Mouse (Mus musculus): Measurements from ENCODE around the gene Rprd1b.
A peak's percentile ranks its signal among the peaks of the same experiment; 100 is the strongest.

Gene Rprd1b

GRCm38 (mm10) chr2:158128461-158129130 is 100.3 kb downstream of the Rprd1b start:
- DNase-seq = no peak

DNA sequence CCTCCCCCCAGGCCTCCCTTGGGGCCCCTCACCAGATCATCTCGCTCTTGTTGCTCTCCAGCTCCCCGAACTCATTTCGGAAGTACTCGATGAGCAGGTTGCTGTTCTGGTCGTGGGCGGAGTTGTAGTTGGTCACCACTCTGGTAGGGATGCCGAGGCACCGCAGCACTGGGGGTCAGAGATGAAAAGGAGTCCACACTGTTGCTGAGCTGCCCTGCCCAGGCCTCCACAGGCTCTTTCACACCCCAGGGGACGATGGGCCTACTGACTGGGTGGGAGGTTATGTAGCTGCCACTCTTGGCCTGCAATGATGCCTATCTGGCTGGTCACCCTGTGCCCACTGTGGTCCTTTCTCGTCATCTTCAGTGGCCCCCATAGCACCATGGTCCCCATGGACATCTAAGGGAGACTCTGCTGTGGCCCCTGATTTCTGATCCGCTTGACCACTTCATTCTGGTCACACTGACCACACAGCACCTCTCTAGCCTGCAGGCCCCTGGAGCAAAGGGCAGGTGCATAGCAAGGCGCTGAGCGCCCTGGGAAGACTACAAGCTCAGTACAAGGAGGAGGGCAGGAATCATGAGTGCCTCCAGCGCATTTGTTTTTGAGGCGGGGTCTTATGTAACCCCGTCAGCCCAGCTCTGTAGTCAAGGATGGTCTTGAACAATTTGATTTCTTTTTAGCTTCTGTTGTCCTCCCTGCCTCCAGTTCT is 101.2 kb downstream of the Rprd1b start:
- DNase-seq = peak; percentile 57 to 65

DNA sequence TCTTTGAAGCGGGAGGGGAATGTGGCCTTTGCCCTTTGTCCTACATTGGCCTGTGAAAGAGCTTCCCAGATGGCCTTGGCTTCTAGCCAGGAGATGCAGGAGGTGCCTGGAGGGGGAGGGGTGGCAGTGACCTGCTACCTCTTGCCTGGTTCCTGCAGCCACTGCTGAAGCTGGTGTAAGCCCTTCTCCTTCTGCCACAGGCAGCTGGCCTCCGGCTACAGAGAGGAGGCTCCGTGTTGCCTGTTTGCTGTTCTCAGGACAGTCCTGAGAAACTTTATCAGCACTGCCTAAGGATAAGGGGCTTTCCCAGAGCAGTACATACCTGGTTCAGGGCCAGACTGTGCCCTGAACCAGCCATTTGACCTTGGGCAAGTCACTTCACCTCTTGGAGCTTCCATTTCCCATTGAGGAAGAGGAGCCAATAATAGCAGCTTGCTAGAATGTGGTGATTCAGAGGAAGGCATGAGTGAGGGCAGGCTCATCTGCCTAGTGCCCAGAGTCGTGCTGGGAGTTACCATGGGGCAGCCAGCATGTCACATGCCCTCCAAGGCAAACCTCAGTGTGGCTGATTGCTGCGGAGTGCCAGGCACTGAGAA is 102.2 kb downstream of the Rprd1b start:
- DNase-seq = peak; percentile 97 to 98

- DNase-seq = no peak
These were observed 103.0 kb downstream of the Rprd1b start for GRCm38 (mm10) chr2:158131197-158131835.

DNA sequence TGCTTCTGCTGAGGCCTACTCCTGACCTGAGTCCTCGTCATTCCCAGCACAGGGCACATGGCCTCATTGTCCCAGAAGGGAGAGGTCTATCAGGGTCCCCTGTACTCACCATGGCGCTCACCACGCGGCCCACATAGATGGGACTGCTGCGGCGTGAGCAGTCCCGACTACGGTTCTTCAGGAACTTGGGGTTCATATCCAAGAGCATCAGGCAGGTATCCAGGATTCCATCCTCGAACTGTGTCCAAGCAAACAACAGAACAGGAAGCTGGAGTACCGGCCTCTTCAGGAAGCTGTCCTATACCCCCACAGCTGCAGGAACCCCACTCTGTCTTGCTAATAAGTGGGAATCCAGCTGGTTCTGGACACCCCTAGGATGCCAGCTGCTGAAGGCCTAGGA is 104.0 kb downstream of the Rprd1b start:
- DNase-seq = no peak

DNA sequence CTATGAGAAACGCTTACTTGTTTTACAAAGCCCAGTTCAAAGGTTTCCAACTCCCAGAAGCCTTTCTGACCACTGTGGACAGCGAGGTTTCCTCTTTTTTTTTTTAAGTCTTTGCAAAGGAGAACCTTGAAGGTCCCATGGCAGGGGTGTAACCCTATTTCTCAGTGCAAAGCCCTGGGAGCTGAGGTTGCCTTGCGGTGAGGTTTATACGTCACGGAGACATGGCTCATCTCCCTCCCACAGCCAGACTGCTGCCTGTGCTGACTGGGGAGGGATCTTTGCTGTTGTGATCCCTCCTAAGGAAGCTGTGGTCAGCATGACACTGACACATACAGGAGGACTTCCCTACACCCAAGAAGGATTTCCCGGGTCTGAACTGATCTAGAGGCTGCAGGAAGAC is 104.8 kb downstream of the Rprd1b start:
- no peak for DNase-seq

DNA sequence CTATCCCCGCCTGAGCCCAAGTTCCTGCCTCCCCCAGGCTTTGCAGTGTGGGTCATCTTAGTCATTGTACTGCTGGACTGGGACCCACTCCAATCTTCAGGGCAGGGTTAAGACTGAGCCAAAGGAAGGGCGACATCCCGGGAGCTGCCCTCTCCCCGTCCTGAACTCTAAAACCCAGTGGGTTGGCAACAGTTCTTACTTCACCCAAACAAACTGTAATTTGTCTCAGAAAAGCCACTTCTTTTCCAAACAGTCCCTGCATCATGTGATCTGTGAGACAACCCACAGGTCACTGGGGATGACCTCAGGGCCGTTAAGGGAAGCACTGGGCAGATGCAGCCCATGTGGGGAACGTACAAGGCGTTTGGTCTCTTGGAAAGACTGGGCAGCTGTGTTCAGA is 107.9 kb downstream of the Rprd1b start:
- DNase-seq = peak; percentile 64 to 74

GRCm38 (mm10) chr2:158137771-158138170 is 109.5 kb downstream of the Rprd1b start:
- no peak for DNase-seq

- DNase-seq = no peak
These were observed 110.5 kb downstream of the Rprd1b start for GRCm38 (mm10) chr2:158138778-158139177.

- DNase-seq = no peak
These were observed 111.3 kb downstream of the Rprd1b start for GRCm38 (mm10) chr2:158139628-158140027.

DNA sequence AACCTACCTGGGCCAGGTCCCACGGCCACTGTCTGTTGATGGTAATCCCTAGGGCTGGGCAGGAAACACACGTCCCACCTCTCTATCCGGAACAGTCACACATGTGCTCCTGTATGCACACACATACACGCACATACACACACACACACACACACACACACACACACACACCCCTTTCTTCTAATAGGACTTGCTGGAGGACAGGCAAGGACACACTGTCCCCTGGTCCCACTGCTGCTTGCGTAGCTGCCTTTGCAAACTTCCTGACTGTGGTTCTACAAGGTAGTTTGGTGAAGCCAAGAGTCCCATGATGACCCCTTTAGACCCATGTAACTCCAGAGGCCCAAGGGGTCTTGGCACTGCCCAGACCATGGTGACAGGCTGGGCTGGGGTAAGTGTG is 112.4 kb downstream of the Rprd1b start:
- no peak for DNase-seq

GRCm38 (mm10) chr2:158141271-158141670 is 113.0 kb downstream of the Rprd1b start:
- DNase-seq = no peak

DNA sequence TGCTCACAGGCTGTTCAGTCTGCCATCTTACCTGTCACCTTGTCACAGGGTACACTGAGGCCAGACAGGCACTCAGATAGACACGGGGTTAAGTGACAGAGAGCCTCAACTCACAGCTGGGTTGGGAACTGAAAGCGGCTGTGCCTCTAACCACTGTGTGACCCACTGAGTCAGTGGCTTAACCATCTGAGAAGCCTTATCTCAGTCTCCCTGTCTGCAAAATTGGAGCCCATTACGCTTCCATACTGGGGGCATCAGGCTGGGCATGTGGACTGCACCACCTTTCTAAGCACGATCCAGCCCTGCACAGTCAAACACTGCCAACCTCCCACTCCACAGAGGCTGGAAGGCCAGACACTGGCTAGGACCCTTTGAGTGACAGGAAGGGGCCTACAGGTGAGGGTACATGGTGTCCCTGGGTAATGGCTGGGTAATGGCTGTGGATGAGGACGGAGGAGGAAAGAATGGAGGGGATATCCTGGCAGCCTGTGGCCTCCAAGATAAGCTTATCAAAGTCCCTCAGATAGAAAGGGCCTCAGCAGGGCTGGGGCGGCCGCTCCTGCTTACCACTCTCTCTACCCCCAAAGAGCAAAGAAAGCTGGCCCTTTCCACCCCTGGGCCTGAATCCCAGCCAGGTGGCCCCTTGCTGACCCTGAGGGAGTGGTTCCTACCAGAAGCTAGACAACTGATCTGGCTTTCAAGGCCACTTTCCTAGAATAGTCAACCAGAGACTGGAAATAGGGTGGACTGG is 113.6 kb downstream of the Rprd1b start:
- DNase-seq = peak in 1 of 2 experiments; percentile 46

GRCm38 (mm10) chr2:158142981-158143380 is 114.7 kb downstream of the Rprd1b start:
- DNase-seq = no peak

DNA sequence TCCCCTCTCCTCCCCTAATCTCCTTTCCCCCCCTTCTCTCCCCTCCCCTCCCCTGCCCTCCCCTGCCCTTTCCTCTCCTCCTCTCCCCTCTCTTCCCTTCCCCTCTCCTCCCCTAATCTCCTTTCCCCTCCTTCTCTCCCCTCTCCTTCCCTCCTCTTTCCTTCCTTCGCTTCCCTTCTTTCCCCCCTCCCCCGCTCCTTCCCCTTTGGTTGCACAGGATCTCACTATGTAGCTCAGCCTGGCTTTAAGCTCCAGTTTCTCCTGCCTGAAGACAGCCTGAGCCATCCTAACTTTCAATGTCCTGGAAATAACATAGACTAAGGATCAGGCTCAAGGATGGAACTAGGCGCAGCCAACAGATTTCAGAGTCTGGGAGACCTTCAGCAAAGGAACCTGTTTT is 115.5 kb downstream of the Rprd1b start:
- DNase-seq = no peak

DNA sequence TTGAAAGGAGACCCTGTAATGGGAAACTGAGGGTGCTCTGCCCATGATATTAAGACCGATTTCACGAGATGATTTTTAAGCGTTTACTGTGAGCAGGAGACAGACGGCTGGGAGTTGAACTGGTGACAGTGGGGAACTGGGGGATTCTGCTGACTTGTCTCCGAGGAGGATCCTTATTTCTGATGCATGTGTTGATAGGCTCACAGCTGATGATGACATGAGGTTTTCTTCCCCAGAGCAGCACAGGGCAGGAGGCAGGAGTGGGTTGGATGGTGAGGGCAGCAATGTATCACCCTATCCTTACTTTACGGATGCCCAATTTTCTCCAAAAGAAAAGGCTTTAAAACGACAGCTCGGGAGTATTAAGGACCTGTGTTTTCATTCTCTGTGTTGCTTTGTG is 116.0 kb downstream of the Rprd1b start:
- no peak for DNase-seq

DNA sequence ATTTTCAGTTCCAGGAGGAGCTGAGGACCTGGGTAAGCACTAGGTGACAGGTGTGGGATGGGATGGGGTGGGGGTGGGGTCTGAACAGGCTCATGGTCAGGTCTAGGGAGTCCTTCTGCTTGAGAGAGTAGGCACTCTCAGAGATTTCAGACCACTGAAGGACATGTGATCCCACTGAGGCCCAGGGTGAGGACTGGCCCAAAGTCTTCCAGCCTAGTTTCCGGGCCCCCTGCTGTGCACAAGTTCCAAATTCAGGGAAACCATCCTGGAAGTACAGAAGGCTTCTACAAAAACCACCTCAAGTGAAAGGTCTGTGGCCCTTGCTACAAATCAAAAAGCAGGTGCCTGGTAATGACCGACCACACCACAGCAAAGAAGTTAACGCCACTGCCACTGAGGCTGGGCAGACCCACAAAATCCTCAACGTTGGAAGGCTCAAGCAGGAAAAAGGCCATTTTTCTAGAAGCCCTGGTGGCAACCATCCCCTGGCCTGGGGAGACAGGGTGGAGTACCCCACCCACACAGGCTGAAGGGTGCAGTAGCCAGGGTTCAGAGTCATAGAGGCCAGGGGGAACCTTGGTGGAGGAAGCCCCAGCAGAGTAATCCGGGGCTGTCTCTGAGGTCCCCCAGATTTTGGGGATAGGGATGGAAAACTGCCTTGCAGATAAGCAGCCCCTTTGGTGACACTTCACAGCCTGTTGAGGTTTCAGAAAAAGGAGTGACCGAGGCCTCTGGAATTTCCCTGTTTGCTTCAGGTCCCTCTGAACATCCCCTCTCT is 116.6 kb downstream of the Rprd1b start:
- DNase-seq = no peak

GRCm38 (mm10) chr2:158145528-158146065 is 117.3 kb downstream of the Rprd1b start:
- no peak for DNase-seq

GRCm38 (mm10) chr2:158146223-158146622 is 117.9 kb downstream of the Rprd1b start, which contains the start of gene Tgm2:
Gene Tgm2, minus strand, starts transcription at chr2:158146436.
- peak; percentile 87 to 96 for DNase-seq

DNA sequence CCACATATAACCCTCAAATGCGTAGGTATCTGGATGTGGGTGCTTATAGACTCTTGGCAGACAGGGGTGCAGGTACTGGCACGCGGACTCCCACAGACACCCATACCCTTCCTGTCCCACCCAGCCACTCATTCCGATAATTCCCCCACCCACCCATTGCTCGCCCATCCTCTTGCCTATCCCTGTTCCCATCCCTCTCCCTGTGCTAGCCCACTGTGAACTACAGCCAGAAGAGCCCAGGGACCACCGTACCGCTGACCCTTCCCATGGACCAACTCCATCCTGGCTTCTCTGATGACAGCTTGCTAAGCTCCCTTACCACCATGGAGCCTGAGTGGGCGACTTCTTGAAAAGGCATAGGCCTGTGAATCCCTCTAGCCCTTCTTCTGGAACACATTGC is 118.7 kb downstream of the Rprd1b start:
- no peak for DNase-seq

GRCm38 (mm10) chr2:158151077-158151476 is 122.8 kb downstream of the Rprd1b start:
- no peak for DNase-seq

Data from kidney, adult 8-10 months (tissue).